Mouse (Mus musculus) gastrocnemius, adult 18-20 months (tissue): ENCODE measurements around the gene Lama4. TPM values are rescaled to one million over a fixed set of nuclear protein-coding genes. Genes with fewer than 3 reads are reported as not detected.

ENCODE experiments used
- DNase-seq: peaks from one replicate; pipeline ENCODE4 v3.0.0; 2021; ENCODE audit warnings: low spot score
- total RNA-seq, 2 experiments: library from RNA; stranded (reverse); gene quantifications; 2 replicates each; pipeline ENCODE4 v1.2.3; 2021

Gene Lama4
- total RNA-seq, 2 experiments from 2014 or later: 13.7 to 19.2 TPM

DNA sequence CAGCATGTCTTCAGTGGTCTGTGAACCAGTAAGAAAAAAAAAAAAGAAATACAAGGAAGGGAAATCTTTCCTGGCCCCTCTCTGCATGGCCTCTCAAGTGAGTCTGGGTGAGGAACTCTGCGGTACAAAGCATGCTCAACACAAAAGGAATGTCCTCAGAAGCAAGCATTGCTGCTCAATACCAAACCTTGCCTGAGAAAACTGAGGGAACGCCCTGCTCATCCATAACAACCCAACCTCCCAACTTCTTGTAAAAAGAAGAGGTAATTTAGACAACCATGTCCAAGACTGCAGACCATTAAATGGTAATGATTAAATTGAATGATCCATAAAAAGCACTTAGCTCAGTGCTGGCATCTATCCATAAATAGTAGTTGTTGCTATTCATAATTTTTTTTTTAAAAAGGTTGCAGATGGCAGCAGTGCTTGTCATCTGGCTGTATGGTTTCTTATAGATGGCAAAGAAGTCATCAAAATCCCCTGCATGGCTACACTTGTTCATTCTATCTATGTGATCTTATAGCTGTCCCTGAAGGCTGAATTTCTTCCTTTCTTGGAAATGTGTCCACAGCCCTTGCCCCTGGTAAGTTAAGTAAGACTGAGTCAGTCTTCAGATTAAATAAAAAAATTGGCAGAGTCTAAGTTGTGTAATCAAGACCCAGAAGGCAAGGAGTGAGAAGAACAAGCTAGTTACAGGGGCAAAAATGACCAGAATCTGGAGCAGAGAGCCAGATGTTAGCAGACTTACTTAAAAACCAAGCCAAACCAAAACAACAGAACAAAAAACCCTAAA is 28.5 kb downstream of the Lama4 start:
- peak; percentile 15 for DNase-seq

DNA sequence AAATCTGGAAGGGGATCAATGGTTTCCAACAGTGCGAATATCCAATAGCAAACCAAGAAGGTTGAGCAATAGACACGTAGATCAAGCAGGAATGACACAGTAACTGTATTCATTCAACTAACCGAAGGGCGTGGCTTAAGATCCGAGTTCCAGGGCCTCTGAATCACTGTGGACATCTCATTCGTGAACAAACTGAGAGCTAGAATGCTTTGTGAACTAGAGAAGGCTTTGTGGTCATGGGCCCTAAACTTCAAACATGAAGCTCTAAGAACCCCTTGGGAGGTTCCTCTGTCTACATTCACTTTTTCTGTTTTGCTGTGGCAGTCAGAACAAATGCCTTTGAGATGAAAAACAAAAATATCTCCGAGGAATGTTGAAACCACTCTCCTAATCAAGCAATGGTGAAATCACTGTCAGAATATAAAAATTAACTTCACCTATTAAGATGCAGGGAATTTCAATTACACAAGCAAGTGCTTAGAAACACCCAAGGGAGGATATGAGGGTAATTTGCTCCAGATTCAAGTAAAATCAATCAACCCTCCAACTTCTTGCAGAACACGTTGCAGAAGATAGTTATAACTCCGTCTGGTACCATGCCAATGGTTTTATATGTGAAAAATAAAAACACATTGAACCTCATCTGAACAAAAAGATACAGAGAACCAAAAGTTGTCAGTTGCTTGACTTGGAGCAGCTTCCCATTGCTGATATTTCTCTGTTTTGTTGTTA is 29.6 kb downstream of the Lama4 start:
- DNase-seq: peak; percentile 52

DNA sequence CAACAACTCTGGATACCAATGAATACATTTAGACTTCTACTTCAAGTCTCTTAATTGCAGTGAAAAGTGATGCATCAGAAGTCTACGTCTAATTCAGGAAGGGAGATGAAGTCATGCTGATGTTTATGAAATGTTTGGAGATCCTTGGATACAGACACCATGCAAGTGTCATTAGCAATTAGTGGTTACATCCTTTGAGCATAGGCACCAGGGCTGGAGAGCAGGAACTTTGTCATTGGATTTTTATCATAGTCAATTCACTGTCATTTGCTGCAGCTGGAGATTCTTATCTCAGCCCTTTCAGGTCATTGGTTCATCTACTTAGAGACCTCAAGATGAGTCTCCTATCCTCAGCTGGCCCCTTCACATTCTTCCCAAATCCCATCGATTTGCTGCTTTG is 30.6 kb downstream of the Lama4 start:
- no peak for DNase-seq

DNA sequence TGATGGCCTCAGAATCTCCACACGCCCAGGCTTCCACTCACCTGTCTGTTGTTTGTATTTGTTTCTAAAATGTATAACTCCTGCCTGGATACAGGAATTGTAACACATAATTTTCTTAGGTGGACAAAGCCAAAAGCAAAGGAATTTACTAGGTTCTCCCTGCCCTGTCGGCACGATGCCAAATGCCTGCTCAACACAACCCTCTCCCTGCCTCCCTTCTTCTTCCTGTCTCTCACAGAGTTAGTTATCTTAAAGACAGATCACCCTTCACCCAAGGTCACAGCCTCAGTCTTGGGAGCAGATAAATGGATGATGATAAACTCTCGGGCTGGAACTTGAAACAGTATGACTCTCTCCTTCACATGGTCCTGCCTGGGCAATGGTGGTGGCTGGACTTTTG is 35.6 kb downstream of the Lama4 start:
- DNase-seq: no peak

DNA sequence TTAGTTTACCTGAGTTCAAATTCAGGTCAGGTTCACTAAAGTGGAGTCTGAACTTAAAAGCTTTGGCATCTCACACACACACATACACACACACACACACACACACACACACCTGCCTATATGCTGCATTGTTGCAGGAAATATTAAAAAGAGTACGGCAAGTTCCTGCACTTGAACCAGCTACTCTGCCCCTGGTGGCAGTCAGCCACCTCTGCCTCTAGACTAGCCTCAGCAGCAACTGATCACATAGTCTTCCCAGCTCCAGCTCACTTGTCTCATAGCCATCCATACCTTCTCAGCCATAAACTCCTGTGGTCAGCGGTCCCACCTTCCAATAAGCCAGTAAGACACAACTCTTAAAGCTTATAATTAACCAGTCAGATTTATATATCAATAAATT is 37.2 kb downstream of the Lama4 start:
- no peak for DNase-seq

DNA sequence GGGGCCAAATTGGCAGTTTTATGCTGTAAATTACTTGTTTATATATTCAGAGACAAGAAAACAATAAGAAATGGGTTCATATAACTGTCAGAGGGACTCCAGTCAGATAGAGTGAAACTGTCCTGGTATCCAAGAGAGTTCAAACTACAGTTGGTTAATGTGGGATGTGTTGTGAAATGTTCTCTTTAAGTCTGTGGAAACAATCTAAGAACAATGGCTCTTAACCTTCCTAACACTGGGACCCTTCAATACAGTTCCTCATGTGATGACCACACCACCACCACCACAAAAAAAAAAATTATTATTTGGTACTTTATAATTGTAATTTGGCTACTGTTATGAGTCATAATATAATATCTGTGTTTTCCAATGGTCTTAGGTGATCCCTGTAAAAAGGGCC is 38.2 kb downstream of the Lama4 start:
- DNase-seq: no peak

DNA sequence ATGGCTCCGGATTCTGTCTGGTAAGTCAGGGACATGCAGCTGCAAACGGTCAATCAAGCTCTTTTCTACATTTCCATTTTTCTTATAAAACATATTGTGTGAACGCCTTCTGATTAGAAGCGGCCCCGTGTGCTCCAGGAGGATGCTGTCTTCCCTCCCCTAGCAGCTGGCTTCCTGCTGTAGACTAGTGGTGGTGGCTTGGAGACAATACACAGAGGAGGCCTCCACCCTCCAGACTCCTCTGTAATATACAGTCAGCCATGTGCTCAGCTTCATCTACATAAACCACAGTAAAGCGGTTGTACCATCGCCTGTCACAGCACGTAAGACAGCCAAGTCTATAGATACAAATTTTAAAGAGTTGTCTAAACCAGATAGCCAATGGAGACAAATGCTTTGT is 40.2 kb downstream of the Lama4 start:
- no peak for DNase-seq

DNA sequence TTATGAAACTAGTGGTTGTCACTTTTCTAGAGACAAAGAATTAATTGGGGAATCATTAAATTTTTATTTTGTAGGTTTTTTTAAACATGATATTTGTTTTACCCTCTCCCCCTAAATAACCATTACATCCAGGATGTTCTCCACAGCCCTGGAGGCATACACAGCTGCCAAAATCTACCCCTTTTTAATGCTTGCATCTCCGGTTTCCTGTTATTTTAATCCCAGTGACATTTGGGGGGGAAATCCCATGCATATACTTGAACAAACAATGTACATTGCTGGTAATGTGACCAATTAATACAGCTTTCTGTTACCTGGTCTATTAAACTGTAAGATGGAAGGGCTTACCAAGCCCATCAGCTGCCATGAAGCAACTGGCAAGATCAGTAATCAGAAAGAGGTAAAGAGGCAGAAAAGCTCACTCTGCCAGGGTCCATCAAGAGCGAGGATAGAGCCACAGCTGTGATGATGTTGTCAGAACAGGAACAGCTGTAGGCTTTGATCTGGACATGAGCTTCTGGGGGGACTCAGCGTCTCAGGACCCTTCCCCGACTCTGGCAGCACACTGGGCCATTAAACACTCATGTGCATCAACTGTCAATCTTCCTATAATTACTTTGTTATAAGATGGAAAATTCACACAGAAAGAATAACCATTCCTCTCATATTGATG is 41.3 kb downstream of the Lama4 start:
- DNase-seq: no peak

DNA sequence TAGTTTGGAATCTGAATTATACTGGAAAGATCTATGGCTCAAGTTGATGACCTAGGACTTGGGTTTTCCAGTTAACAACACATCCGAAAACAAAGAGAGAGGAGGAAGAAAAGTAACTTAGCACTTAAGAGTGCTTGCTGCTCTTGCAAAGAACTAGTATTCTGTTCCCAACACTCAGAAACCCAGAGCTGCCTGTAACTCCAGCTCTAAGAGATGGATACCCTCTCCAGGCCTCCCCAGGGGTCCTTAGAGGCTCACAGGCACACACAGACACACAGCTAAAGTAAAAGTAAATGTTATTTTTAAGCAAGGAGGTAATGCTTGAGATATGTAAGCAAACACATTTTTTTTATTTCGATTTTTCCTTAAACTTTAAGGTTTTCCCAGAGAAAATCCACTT is 49.5 kb downstream of the Lama4 start:
- DNase-seq: no peak

DNA sequence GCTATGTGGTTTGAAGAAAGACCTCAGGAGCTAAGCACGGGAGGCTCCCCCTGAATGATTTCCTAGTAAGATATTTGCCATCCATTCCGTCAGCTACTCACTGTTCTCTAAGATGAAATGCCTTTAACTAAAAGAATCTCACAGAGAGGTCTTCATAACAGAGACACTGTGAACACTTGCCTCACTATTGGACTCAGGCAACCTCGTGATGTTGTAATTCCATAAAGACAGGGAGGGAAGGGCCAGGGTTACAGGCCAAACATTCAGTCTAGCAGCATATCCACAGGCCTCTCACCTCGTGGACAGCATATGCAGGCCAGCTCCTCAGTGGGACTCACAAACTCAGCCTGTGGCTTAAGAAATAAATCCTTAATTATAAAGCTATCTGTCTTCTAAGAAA is 52.7 kb downstream of the Lama4 start:
- peak; percentile 39 for DNase-seq

DNA sequence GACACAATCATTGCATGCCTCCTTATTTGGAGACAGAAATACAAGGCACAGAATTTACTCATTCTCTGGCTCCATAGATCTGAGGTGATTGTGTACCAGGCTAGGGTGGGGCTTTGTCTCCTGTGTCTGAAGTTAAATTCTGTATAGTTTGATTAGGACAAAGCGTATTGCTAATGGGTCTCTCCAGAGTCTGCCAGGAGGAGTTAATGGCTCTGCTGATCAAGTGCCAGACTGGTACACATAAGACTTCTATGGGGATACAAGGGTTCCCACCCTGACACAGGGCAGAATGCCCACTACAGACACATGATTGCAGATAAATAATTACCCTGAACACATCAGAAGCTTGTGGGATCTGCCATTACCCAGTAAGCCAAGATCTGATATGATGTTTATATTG is 53.3 kb downstream of the Lama4 start:
- DNase-seq: no peak

DNA sequence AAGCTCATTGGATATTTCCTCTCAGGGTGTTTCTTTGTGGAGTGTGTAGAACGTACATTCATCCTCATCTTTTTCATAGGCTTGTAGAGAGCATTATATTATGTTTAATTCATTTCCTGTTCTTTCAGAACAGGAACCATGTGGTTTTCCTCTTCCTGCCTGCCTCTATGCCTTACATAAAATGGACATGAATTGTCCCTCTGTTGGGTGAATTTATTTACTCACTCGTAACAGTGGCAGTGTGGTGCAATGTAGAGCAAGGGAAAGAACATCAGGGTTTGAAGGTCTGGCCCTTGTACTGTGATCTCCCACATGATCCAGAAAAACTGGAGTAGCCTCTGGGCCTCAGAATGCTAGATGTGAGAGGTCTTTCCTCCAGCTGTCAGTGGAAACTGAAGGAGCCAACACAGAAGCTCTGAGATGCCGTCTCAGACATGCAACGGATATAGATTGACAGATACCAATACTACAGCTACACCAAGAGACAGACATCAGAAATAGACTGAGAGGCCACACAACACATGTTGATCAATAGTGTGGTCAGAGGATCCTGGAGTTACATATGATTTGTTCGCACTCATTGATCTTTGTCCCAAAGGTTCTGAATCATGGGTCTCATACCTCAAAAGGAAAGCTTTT is 58.4 kb downstream of the Lama4 start:
- no peak for DNase-seq

DNA sequence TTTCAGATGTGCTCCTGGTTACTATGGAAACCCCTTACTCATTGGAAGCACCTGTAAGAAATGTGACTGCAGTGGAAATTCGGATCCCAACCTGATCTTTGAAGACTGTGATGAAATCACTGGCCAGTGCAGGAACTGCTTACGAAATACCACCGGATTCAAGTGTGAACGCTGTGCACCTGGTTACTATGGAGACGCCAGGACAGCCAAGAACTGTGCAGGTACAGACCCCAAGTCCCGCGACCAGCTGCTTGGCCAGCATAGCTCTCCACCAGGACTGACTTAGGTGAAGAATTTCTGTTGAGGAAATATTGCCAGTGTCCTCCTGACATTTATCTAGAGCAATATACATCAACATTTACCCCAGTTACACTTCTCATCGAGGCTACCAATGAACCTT is 61.2 kb downstream of the Lama4 start:
- no peak for DNase-seq

DNA sequence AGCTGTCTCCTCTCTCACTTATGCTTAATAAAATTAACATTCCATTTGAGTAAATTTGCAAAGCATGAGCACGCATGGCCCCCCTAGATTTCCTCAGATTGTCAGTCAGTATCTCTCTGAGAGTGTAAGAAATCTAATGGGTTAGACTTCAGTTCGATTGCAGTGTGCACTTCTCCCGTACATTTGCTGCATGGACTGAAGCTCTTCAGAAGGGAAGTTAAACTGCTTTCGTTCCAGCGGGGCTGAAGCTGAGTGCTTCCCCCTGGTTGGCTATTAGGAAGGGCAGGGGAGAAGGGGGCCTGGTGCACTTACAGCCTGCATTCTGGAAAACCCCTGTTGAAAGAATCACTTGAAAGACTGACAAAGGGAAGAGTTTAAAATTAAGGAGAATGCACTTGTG is 61.7 kb downstream of the Lama4 start:
- no peak for DNase-seq

DNA sequence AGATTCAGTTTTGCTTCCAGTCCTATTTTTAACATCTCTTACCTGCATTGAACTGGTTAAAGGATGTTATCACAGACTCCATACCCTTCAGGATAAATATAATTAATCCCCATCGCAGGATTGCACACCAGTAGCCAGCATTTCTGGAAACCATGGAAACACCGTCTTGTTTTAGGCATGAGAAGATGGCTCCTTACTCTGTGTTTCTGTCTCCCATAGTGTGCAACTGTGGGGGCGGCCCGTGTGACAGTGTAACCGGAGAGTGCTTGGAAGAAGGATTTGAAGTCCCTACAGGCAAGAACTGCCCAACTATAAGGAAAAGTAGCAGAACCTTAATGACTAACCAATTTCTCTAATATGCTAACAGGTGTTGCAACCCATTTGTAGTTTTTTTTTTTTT is 63.1 kb downstream of the Lama4 start:
- no peak for DNase-seq

DNA sequence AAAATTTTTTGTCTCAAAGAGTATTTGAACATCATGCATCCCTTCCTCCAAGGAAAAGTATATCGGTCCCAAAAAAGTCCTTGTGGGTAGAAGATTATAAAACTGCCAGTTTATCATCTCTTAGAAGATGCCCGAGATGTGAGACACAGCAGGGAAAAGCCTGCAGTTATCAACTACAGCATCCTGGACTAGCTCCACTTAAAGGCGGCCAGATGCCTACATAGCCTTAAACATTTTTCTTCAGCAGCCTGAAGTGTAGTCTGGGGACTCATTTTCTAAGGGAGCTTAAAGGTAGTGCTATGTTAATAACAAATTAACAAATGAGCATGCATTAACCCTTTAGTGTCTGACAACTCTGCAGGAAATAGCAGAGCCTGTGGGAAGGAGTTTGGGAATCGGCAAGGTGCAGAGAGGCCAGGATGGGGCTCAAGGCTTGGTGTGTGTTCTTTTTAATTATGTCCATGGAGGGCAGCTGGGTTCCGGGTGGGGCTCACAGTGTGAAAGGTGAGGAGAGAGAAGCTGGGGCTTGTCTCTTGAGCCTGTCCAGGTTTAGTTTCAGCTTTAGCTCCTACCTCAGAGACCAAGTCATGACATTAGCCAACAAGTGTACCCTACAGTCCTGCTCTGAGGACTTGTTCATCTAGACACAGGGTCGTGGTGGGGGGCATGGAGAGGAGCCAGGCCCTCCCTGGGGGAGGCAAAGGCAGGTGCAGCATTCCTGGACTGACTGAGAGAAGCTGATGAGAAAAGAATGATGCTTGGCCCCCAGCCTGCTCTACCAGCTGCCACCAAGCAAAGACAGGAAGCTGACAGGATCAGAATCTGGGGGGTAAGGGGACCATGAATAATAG is 64.2 kb downstream of the Lama4 start:
- DNase-seq: no peak

DNA sequence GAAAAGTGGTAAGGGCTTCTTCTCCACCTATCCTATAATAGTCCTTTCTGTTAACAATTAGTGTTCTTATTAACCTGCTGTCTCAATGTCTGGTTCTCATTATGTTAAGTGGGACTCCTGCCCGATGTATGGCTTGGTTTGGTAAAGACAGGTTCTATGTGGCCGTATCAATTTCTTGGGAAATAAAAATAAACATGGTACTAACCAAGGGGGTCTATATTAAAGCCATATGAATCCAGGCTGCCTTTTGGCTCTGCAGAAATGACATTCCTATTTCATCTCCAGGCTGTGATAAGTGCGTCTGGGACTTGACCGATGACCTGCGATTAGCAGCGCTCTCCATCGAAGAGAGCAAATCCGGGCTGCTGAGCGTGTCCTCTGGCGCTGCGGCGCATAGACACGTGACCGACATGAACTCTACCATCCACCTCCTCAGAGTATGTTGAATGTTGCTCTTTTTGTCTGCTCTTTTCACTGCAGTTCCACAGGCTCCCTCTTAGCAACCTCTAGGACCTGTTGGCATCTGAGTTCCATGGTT is 64.9 kb downstream of the Lama4 start:
- DNase-seq: no peak

DNA sequence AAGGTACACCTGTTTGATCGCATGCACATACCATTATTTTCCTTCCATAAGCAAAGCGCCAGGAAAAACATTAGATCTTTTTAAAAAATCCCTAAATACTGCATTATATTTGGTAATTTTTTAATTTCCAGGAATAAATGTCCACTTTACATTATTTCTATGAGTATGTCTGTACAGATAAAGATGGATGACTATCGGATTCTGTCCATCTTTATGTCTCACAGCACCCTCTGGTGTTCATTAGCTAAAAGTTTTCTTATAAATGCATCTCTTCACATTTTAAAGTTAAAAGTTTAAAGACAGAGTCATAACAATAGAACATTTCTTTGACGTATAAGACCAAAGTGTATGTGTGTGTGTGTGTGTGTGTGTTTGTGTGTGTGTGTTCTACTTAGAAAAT is 74.2 kb downstream of the Lama4 start:
- DNase-seq: no peak

DNA sequence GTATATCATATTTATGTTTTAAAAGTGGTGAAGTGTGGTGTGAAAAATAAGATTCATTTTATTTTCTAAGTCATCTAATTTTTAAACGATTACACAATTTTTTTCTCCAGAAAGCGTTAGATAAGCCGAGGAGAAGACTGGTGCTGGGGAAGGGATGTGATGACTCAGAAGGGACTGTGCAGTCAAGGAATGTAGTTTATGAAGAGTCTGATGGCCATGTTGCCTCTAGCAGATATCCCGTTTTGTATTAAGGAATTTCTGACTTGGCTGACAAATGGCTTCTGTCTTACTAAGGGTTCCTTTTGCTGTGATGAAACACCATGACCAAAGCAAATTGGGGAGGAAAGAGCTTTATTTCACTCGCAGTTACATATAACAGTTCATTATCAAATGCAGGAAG is 74.7 kb downstream of the Lama4 start:
- DNase-seq: no peak

DNA sequence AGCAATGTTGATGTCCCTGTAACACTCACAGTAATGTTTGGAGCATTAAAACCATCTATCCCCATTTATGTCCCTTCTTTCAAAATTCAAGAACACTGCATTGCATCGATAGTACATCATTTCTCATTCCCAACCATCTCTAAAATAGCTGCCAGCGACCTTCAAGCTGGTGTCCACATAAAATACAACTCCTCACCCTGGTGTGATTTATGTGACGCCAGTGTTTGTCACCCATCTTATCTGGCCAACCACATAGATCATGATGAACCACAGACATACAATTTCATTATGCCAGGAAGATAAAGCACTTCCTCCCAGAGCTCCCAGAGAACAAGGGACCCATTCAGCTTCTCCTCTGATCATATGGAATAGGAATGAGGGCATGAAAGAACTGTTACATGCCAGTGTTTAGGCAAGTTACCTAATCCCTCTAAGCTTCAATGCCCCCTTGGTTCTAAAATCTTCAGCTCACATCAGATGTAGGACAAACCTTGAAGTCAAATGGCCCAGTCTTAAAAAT is 79.2 kb downstream of the Lama4 start:
- DNase-seq: no peak

DNA sequence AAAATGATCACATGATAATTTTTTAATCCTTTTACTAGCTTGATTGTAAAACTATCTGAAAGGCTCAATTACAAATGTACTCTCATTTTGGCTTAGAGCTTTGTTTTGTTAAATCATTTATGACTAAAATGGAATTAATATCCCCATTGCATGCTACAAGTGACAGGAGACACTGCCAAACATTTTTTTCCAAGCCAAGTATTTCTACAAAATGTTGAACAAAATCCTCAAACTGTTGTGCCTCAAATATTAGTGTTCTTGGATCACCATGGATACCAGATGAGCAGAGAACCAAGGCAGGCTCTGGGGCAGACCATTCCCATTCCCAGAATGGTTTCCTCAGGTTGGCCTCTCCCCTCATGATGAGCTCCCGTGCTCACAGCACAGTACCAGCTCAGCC is 79.8 kb downstream of the Lama4 start:
- DNase-seq: peak; percentile 67
